Mouse (Mus musculus) spleen, adult 2 months (tissue): ENCODE data around the gene Rbm42. TPM values are rescaled to one million over a fixed set of nuclear protein-coding genes. Genes with fewer than 3 reads are reported as not detected.

Experiments
- DNase-seq, 2 experiments: peaks; one replicate each; pipeline versions ENCODE4 v3.0.0 to v3.0.0-alpha.2; 2012 to 2021; ENCODE audit warnings: low spot score in 2 of 2, low read depth in 1 of 2
- H3K27ac ChIP-seq: fragments of 200-500 bp; 2 replicates; pipeline ENCODE4 v1.5.1; 2012; ENCODE audit warnings: low read length, inconsistent platforms; ENCODE audit not compliant: insufficient read depth
- H3K27me3 ChIP-seq: fragments of 200-500 bp; 2 replicates; pipeline ENCODE4 v1.6.1; 2012; ENCODE audit warnings: mild to moderate bottlenecking, moderate library complexity, low read length, inconsistent platforms; ENCODE audit not compliant: control insufficient read depth, insufficient read depth
- H3K36me3 ChIP-seq: fragments of 200-500 bp; 2 replicates; pipeline ENCODE4 v1.6.1; 2012; ENCODE audit warnings: mild to moderate bottlenecking, low read length, inconsistent platforms; ENCODE audit not compliant: control insufficient read depth, insufficient read depth
- H3K4me1 ChIP-seq: fragments of 200-500 bp; 2 replicates; pipeline ENCODE4 v1.6.1; 2011; ENCODE audit warnings: inconsistent platforms; ENCODE audit not compliant: control insufficient read depth, insufficient read depth, insufficient read length
- H3K4me3 ChIP-seq: fragments of 200-500 bp; 2 replicates; pipeline ENCODE4 v1.5.1; 2011; ENCODE audit warnings: mild to moderate bottlenecking, inconsistent platforms; ENCODE audit not compliant: insufficient read depth, insufficient read length; ENCODE audit errors: extremely low read depth
- CTCF ChIP-seq: fragments of 200-500 bp; IDR thresholded peaks from 2 replicates; pipeline ENCODE4 v1.5.1; 2011; ENCODE audit warnings: mild to moderate bottlenecking, inconsistent platforms; ENCODE audit not compliant: insufficient read depth, insufficient read length, insufficient replicate concordance; ENCODE audit errors: extremely low read depth
- POLR2A ChIP-seq: fragments of 200-500 bp; IDR thresholded peaks from 2 replicates; pipeline ENCODE4 v1.6.1; 2011; ENCODE audit warnings: low read depth, low read length, inconsistent platforms
- WGBS: fragments of 180-500 bp; shearing (Covaris S2); methylation state at CpG from one replicate; pipeline ENCODE4 v1.1.7; 2018; 5-methylcytosine and 5-hydroxymethylcytosine counted together
- polyA plus RNA-seq: library from polyadenylated mRNA; depleted of rRNA; stranded (reverse); fragments of >200 nt; gene quantifications from 2 replicates; pipeline ENCODE4 v1.2.3, GENCODE M21; 2012; rRNA removed

Gene Rbm42
- polyA plus RNA-seq, 1 experiment: 56.5 TPM

GRCm38 (mm10) chr7:30592772-30593423 lies 57.2 kb downstream of the Rbm42 start:
- DNase-seq: no peak
- H3K27ac ChIP-seq: peak overlapping the region; percentile 24; the same call in 1 of the 2 replicates
- no peaks in the 10 kb centered on the region for H3K36me3 ChIP-seq
- TF ChIP-seq POLR2A (no peak), CTCF (no peak)
- no peak overlapping the region; the same call in 1 of the 2 replicates for H3K4me3 ChIP-seq
- WGBS: 47% methylated on average over 5 of the region's 5 CpGs
- peaks cover 15% of the 10 kb centered on the region for H3K4me1 ChIP-seq
- no peaks in the 10 kb centered on the region for H3K27me3 ChIP-seq

GRCm38 (mm10) chr7:30591605-30591951 lies 58.5 kb downstream of the Rbm42 start:
- DNase-seq: no peak
- Histone ChIP-seq H3K27ac (no peak overlapping the region), H3K27me3 (no peaks in the 10 kb centered on the region), H3K4me3 (no peak overlapping the region), H3K36me3 (peaks cover 2% of the 10 kb centered on the region; the same call in 1 of the 2 replicates), H3K4me1 (peaks cover 17% of the 10 kb centered on the region)
- no peak for TF ChIP-seq CTCF
- TF ChIP-seq POLR2A: no peak
- 92% methylated on average over 4 of the region's 4 CpGs for WGBS

Other genes with a start within 250 kb of the Rbm42 start
- 569 and 738 TPM in 2 replicates for gene Tyrobp, start 236.6 kb downstream of the Rbm42 start, polyA plus RNA-seq
- 178 and 278 TPM in 2 replicates for gene Hcst, start 230.5 kb downstream of the Rbm42 start, polyA plus RNA-seq
- gene Nfkbid, start 228.6 kb downstream of the Rbm42 start, polyA plus RNA-seq: 55.1 and 70.8 TPM in 2 replicates
- 1.9 and 2.3 TPM in 2 replicates for gene Aplp1, start 204.8 kb downstream of the Rbm42 start, polyA plus RNA-seq
- 0.14 and 0.49 TPM in 2 replicates for gene Kirrel2, start 192.6 kb downstream of the Rbm42 start, polyA plus RNA-seq
- 1.8 and 2.4 TPM in 2 replicates for gene Nphs1, start 192.0 kb downstream of the Rbm42 start, polyA plus RNA-seq
- gene Prodh2, start 156.7 kb downstream of the Rbm42 start, polyA plus RNA-seq: 0.04 TPM in 1 of 2 replicates, not detected in the other
- 18.4 and 26.5 TPM in 2 replicates for gene Arhgap33, start 115.3 kb downstream of the Rbm42 start, polyA plus RNA-seq
- 10.7 and 12.1 TPM in 2 replicates for gene Hspb6, start 98.1 kb downstream of the Rbm42 start, polyA plus RNA-seq
- 8.5 and 10.8 TPM in 2 replicates for gene Proser3, start 98.0 kb downstream of the Rbm42 start, polyA plus RNA-seq
- gene Lin37, start 90.5 kb downstream of the Rbm42 start, polyA plus RNA-seq: 34.9 and 36.4 TPM in 2 replicates
- gene U2af1l4, start 87.0 kb downstream of the Rbm42 start, polyA plus RNA-seq: 31.6 and 36.5 TPM in 2 replicates
- gene Gm49396, start 87.0 kb downstream of the Rbm42 start, polyA plus RNA-seq: 3.1 and 4.4 TPM in 2 replicates
- gene Psenen, start 86.7 kb downstream of the Rbm42 start, polyA plus RNA-seq: 85.2 and 86.9 TPM in 2 replicates
- 17.0 and 19.0 TPM in 2 replicates for gene Igflr1, start 84.9 kb downstream of the Rbm42 start, polyA plus RNA-seq
- gene Kmt2b, start 61.6 kb downstream of the Rbm42 start, polyA plus RNA-seq: 59.7 and 71.7 TPM in 2 replicates
- 10.2 and 10.3 TPM in 2 replicates for gene Zbtb32, start 51.4 kb downstream of the Rbm42 start, polyA plus RNA-seq
- gene Upk1a, start 37.5 kb downstream of the Rbm42 start, polyA plus RNA-seq: 0.88 and 1.2 TPM in 2 replicates
- gene Cox6b1, start 24.2 kb downstream of the Rbm42 start, polyA plus RNA-seq: 116 and 120 TPM in 2 replicates
- not detected in 2 replicates for gene Etv2, start 14.5 kb downstream of the Rbm42 start, polyA plus RNA-seq
- 13.3 and 18.5 TPM in 2 replicates for gene Haus5, start 14.7 kb upstream of the Rbm42 start, polyA plus RNA-seq
- not detected in 2 replicates for gene Pmis2, start 21.3 kb upstream of the Rbm42 start, polyA plus RNA-seq
- 0.41 and 0.63 TPM in 2 replicates for gene 2200002J24Rik, start 48.6 kb upstream of the Rbm42 start, polyA plus RNA-seq
- 0.90 and 1.0 TPM in 2 replicates for gene Atp4a, start 61.9 kb upstream of the Rbm42 start, polyA plus RNA-seq
- gene Tmem147, start 79.2 kb upstream of the Rbm42 start, polyA plus RNA-seq: 103 and 107 TPM in 2 replicates
- 0.12 TPM in 1 of 2 replicates, not detected in the other for gene Gapdhs, start 93.4 kb upstream of the Rbm42 start, polyA plus RNA-seq
- 0.47 and 0.97 TPM in 2 replicates for gene Sbsn, start 101.2 kb upstream of the Rbm42 start, polyA plus RNA-seq
- gene Dmkn, start 113.4 kb upstream of the Rbm42 start, polyA plus RNA-seq: 1.1 and 1.5 TPM in 2 replicates
- gene Krtdap, start 137.6 kb upstream of the Rbm42 start, polyA plus RNA-seq: not detected in 2 replicates
- 19.2 and 38.6 TPM in 2 replicates for gene Ffar2, start 173.5 kb upstream of the Rbm42 start, polyA plus RNA-seq
- 0.59 and 0.84 TPM in 2 replicates for gene Ffar3, start 205.9 kb upstream of the Rbm42 start, polyA plus RNA-seq
- 17.0 and 20.1 TPM in 2 replicates for gene Ffar1, start 211.2 kb upstream of the Rbm42 start, polyA plus RNA-seq
- gene Cd22, start 230.0 kb upstream of the Rbm42 start, polyA plus RNA-seq: 269 and 316 TPM in 2 replicates